Mouse (Mus musculus): Measurements from ENCODE around the gene Sertad4. TPM values are rescaled to one million over a fixed set of nuclear protein-coding genes. Genes with fewer than 3 reads are reported as not detected.

Sertad4 gene
- total RNA-seq (2012; rRNA removed) (not detected in 2 replicates), polyA plus RNA-seq (2012; ENCODE audit: insufficient read depth in 1 of 2, insufficient read length in 2 of 2, low read depth in 1 of 2, low replicate concordance in 2 of 2, missing spikeins in 1 of 2) (not detected)

- Histone ChIP-seq H3K79me2 (ENCODE audit: control insufficient read depth, insufficient read depth, low read length, poor library complexity) (no peaks in the 10 kb centered on the region), H3K4me3 (ENCODE audit: control insufficient read depth in 1 of 2, insufficient read depth in 1 of 2, low read depth in 2 of 2, low read length in 2 of 2) (no peak within 1 kb of the TSS), H3K36me3 (ENCODE audit: control insufficient read depth in 1 of 2, insufficient read depth in 2 of 2, low read length in 2 of 2) (no peaks in the 10 kb centered on the region), H3K27ac (ENCODE audit: control insufficient read depth, low read depth, low read length) (no peak within 1 kb of the TSS), H3K9me3 (replicated peaks; ENCODE audit: insufficient read depth, low read length) (no peaks in the 10 kb centered on the region), H3K27me3 (ENCODE audit: control insufficient read depth in 1 of 2, insufficient read depth in 2 of 2, low read length in 2 of 2) (peaks cover 0 to 1% of the 10 kb centered on the region in 2 experiments; a peak in 2 of 4 replicates), H3K9ac (ENCODE audit: control insufficient read depth, low read depth, low read length, poor library complexity, severe bottlenecking) (no peak within 1 kb of the TSS), H3K4me1 (ENCODE audit: control insufficient read depth in 1 of 2, insufficient read depth in 2 of 2, low read length in 2 of 2) (no peaks in the 10 kb centered on the region; a peak in 1 of 4 replicates)
- no peak for TF ChIP-seq CHD2 (IDR thresholded peaks at IDR 0.05; ENCODE audit: low read length)
- TF ChIP-seq KAT2A (conservative IDR thresholded peaks at IDR 0.05; ENCODE audit: low read depth, low read length) = no peak
- no peak for TF ChIP-seq GATA1 (IDR thresholded peaks at IDR 0.05; ENCODE audit: low read depth, low read length)
- no peak for TF ChIP-seq MYC (IDR thresholded peaks at IDR 0.05; ENCODE audit: low read depth, low read length)
- TF ChIP-seq ZKSCAN1 (IDR thresholded peaks at IDR 0.05; ENCODE audit: low read depth, low read length) = no peak
- TF ChIP-seq EP300 (IDR thresholded peaks at IDR 0.05; ENCODE audit: low read depth in 1 of 2, low read length in 2 of 2) = no peak
- TF ChIP-seq POLR2AphosphoS2 (IDR thresholded peaks at IDR 0.05; ENCODE audit: low read length) = no peak
- TF ChIP-seq MXI1 (IDR thresholded peaks at IDR 0.05; ENCODE audit: low read depth, low read length) = no peak
- TF ChIP-seq USF1 (IDR thresholded peaks at IDR 0.05; ENCODE audit: low read depth, low read length) = no peak
- no peak for TF ChIP-seq E2F4 (IDR thresholded peaks at IDR 0.05; ENCODE audit: borderline replicate concordance, low read depth, low read length)
- no peak for TF ChIP-seq ELF1 (IDR thresholded peaks at IDR 0.05; ENCODE audit: low read depth, low read length)
- no peak for DNase-seq (ENCODE audit: low read depth, low spot score)
Measured at GRCm38 (mm10) chr1:192855474-192856230, at the start of gene Sertad4. Sertad4 (minus strand) TSS chr1:192855756.

GRCm38 (mm10) chr1:192901516-192901915 is 46.0 kb upstream of the Sertad4 start:
- TF ChIP-seq MAZ (IDR thresholded peaks at IDR 0.05; ENCODE audit: low read depth, low read length) = no peak
- TF ChIP-seq SMC3 (IDR thresholded peaks at IDR 0.05; ENCODE audit: low read depth, low read length) = no peak
- TF ChIP-seq ZC3H11A (IDR thresholded peaks at IDR 0.05; ENCODE audit: low read depth, low read length) = no peak
- no peak for TF ChIP-seq GABPA (IDR thresholded peaks at IDR 0.05; ENCODE audit: low read depth, low read length)
- no peak for TF ChIP-seq TAL1 (IDR thresholded peaks at IDR 0.05; ENCODE audit: low read length)
- TF ChIP-seq POLR2A (IDR thresholded peaks at IDR 0.05; ENCODE audit: control insufficient read depth in 1 of 2, insufficient read depth in 1 of 2, low read depth in 1 of 2, low read length in 2 of 2, poor library complexity in 1 of 2) = no peak
- no peak for TF ChIP-seq CHD1 (IDR thresholded peaks at IDR 0.05; ENCODE audit: low read depth, low read length)
- no peak for TF ChIP-seq MYC (IDR thresholded peaks at IDR 0.05; ENCODE audit: low read depth, low read length)
- no peak for TF ChIP-seq ZNF384 (IDR thresholded peaks at IDR 0.05; ENCODE audit: low read depth, low read length)
- no peak for TF ChIP-seq MEF2A (IDR thresholded peaks at IDR 0.05; ENCODE audit: extremely low read depth, insufficient replicate concordance, low read depth, low read length, poor library complexity, severe bottlenecking)
- TF ChIP-seq MXI1 (IDR thresholded peaks at IDR 0.05; ENCODE audit: low read depth, low read length) = no peak
- TF ChIP-seq ETS1 (IDR thresholded peaks at IDR 0.05; ENCODE audit: low read depth, low read length) = no peak
- no peak for TF ChIP-seq BHLHE40 (IDR thresholded peaks at IDR 0.05; ENCODE audit: borderline replicate concordance, low read depth, low read length)
- TF ChIP-seq POLR2AphosphoS5 (IDR thresholded peaks at IDR 0.05; ENCODE audit: borderline replicate concordance, low read depth, low read length) = no peak
- no peak for TF ChIP-seq RAD21 (IDR thresholded peaks at IDR 0.05; ENCODE audit: low read depth, low read length)
- no peak for TF ChIP-seq CHD2 (IDR thresholded peaks at IDR 0.05; ENCODE audit: low read length)
- no peak for TF ChIP-seq MAX (IDR thresholded peaks at IDR 0.05; ENCODE audit: low read length)
- no peak for TF ChIP-seq USF2 (IDR thresholded peaks at IDR 0.05; ENCODE audit: borderline replicate concordance in 1 of 2, insufficient read depth in 1 of 2, low read depth in 1 of 2, low read length in 2 of 2)
- no peak for TF ChIP-seq E2F4 (IDR thresholded peaks at IDR 0.05; ENCODE audit: borderline replicate concordance, low read depth, low read length)
- H3K27ac ChIP-seq (ENCODE audit: control insufficient read depth, low read depth, low read length) = no peak overlapping the region

More at GRCm38 (mm10) chr1:192901516-192901915, 46.0 kb upstream of the Sertad4 start:
- no peaks in the 10 kb centered on the region for H3K79me2 ChIP-seq (ENCODE audit: control insufficient read depth, insufficient read depth, low read length, poor library complexity)
- no peak overlapping the region for H3K9ac ChIP-seq (ENCODE audit: control insufficient read depth, low read depth, low read length, poor library complexity, severe bottlenecking)
- peaks cover 4 to 5% of the 10 kb centered on the region in 2 experiments; a peak in 2 of 4 replicates for H3K4me1 ChIP-seq (ENCODE audit: control insufficient read depth in 1 of 2, insufficient read depth in 2 of 2, low read length in 2 of 2)
- H3K27me3 ChIP-seq (ENCODE audit: control insufficient read depth in 1 of 2, insufficient read depth in 2 of 2, low read length in 2 of 2) = no peaks in the 10 kb centered on the region
- H3K4me3 ChIP-seq (ENCODE audit: control insufficient read depth in 1 of 2, insufficient read depth in 1 of 2, low read depth in 2 of 2, low read length in 2 of 2) = no peak overlapping the region
- peaks cover 0 to 2% of the 10 kb centered on the region in 2 experiments; a peak in 2 of 4 replicates for H3K36me3 ChIP-seq (ENCODE audit: control insufficient read depth in 1 of 2, insufficient read depth in 2 of 2, low read length in 2 of 2)
- peak; percentile 18 for DNase-seq (ENCODE audit: low read depth, low spot score)
- H3K9me3 ChIP-seq (replicated peaks; ENCODE audit: insufficient read depth, low read length) = no peaks in the 10 kb centered on the region
